Mouse (Mus musculus): ENCODE measurements at regions not wholly inside any gene's neighbourhood (a gene's known extent, or its start where the extent isn't known, plus 50 kb on each side); places are given as distances from the start of the nearest gene placed in this dataset.
A peak's percentile ranks its signal among the peaks of the same experiment; 100 is the strongest.

- no peak for ATAC-seq (replicated peaks; ENCODE audit: low read depth, poor library complexity, severe bottlenecking)
Observed at GRCm38 (mm10) chrX:163812431-163812830, 51.3 kb upstream of the Rnf138rt1 start.

- ATAC-seq (replicated peaks; ENCODE audit: low read depth, poor library complexity, severe bottlenecking), result no peak
Observed at GRCm38 (mm10) chrX:163814806-163815205, 53.7 kb upstream of the Rnf138rt1 start.

- ATAC-seq (replicated peaks; ENCODE audit: low read depth, poor library complexity, severe bottlenecking), result 0 out of 2 replicates have a peak, but pooled peaks have one; percentile 39
Observed at GRCm38 (mm10) chrX:163822298-163822697, 61.2 kb upstream of the Rnf138rt1 start.

- peak; percentile 89 for ATAC-seq (replicated peaks; ENCODE audit: low read depth, poor library complexity, severe bottlenecking)
Observed at GRCm38 (mm10) chrX:163827461-163827860, 66.3 kb upstream of the Rnf138rt1 start.

- peak; percentile 92 for ATAC-seq (replicated peaks; ENCODE audit: low read depth, poor library complexity, severe bottlenecking)
Observed at GRCm38 (mm10) chrX:163845408-163845807, 63.4 kb upstream of the Ap1s2 start.

- ATAC-seq (replicated peaks; ENCODE audit: low read depth, poor library complexity, severe bottlenecking), result no peak
Observed at GRCm38 (mm10) chrX:163846890-163847289, 61.9 kb upstream of the Ap1s2 start.

- no peak for ATAC-seq (replicated peaks; ENCODE audit: low read depth, poor library complexity, severe bottlenecking)
Observed at GRCm38 (mm10) chrX:163847651-163848050, 61.2 kb upstream of the Ap1s2 start.

- no peak for ATAC-seq (replicated peaks; ENCODE audit: low read depth, poor library complexity, severe bottlenecking)
Observed at GRCm38 (mm10) chrX:163848510-163849199, 60.2 kb upstream of the Ap1s2 start.

- ATAC-seq (replicated peaks; ENCODE audit: low read depth, poor library complexity, severe bottlenecking), result peak; percentile 91
Observed at GRCm38 (mm10) chrX:163850915-163851599, 57.8 kb upstream of the Ap1s2 start.

GRCm38 (mm10) chrX:163858494-163858893 is 50.3 kb upstream of the Ap1s2 start:
- no peak for ATAC-seq (replicated peaks; ENCODE audit: low read depth, poor library complexity, severe bottlenecking)
